Mouse (Mus musculus) kidney, adult 2 months (tissue): ENCODE measurements at regions not wholly inside any gene's neighbourhood (a gene's known extent, or its start where the extent isn't known, plus 50 kb on each side); places are given as distances from the start of the nearest gene placed in this dataset.
"Not testable (repeated sequence)": the region's sequence is repeated elsewhere in the genome, so short reads cannot be mapped to it uniquely, and the experiment has no call there.

Source experiments
- CTCF ChIP-seq: fragments of 200-500 bp; conservative IDR thresholded peaks from 2 replicates; pipeline ENCODE4 v1.5.1; 2011; ENCODE audit warnings: low read depth, mild to moderate bottlenecking, control low read depth, low read length, moderate library complexity, mixed read lengths; ENCODE audit not compliant: insufficient read depth, insufficient read length
- POLR2A ChIP-seq: fragments of 200-500 bp; IDR thresholded peaks from one replicate; pipeline ENCODE4 v1.6.1; 2011; ENCODE audit warnings: low read depth, low read length, control low read depth

GRCm38 (mm10) chr2:51793291-51793690, 141.7 kb downstream of the Rbm43 start:
- not testable (repeated sequence) for TF ChIP-seq POLR2A, CTCF
